Mouse (Mus musculus): ENCODE measurements around the gene Vipas39. TPM values are rescaled to one million over a fixed set of nuclear protein-coding genes. Genes with fewer than 3 reads are reported as not detected.

Vipas39 gene
- total and polyA plus RNA-seq, 3 experiments, result 30.2 to 44.4 (median 32.1) TPM

DNA sequence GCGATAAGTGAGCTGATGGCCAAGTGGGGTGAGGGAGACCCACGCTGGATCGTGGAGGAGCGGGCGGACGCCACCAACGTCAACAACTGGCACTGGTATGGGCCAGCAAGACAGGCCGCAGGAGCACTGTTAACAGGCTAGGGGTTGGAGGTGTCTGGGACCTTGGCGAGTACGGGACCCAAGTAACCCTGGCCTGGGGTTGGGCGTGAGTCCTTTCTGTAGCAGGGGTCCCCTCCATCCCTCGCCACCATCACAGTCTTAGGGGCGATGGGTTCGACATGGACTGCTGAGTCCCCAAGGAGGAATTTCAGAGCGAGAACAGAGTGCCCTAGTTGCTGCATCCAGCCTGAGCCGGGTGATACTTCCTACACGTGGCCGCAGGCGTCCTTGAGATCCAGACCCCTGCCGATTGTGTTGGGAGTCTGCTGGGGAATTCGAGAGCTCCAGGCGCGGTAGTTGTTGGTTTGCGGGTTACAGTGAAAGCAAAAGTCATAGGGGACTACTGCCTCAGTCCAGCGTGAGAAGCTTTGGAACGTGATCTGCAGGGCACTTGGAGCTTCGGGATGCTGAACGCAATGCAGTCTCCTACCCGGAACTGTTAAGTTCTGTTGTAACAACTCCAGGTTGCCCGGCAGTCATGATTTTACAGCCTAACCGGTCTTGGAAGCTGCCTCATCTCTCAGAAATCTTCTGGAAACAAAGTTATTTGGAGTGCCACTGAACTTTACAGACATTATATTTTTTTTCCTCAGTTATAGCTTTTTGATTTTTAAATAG, 959 bp upstream of the Vipas39 start:
- Histone ChIP-seq H3K9ac (ENCODE audit: insufficient read depth, low read depth) (peak overlapping the region; percentile 65), H3K27me3 (replicated peaks) (no peaks in the 10 kb centered on the region), H3K9me3 (replicated peaks; ENCODE audit: low read length) (no peaks in the 10 kb centered on the region), H3K79me2 (replicated peaks; ENCODE audit: control insufficient read depth, extremely low read depth, insufficient read depth, poor library complexity, severe bottlenecking) (peaks cover 18% of the 10 kb centered on the region), H3K4me2 (ENCODE audit: insufficient read depth, low read depth, poor library complexity, severe bottlenecking) (peak overlapping the region; percentile 64), H3K27ac (ENCODE audit: insufficient read depth, low read depth) (peak overlapping the region; percentile 58), H3K4me3 (replicated peaks in 1 of 3; ENCODE audit: low read depth in 2 of 3, low read length in 2 of 3, poor library complexity in 1 of 3) (peak overlapping the region; percentile 72 to 93 (median 91)), H3K4me1 (ENCODE audit: control insufficient read depth in 1 of 2, insufficient read depth in 2 of 2) (peaks cover 4 to 47% of the 10 kb centered on the region in 2 experiments; a peak in 3 of 4 replicates), H3K36me3 (replicated peaks in 1 of 2; ENCODE audit: control insufficient read depth in 1 of 2, insufficient read depth in 1 of 2, low read length in 1 of 2) (peaks cover 37 to 54% of the 10 kb centered on the region in 2 experiments)
- TF ChIP-seq ZKSCAN1 (IDR thresholded peaks at IDR 0.05; ENCODE audit: borderline replicate concordance, low read depth, low read length), result no peak
- TF ChIP-seq ETS1 (conservative IDR thresholded peaks at IDR 0.05; ENCODE audit: low read depth, low read length), result no peak
- peak; percentile 50 for TF ChIP-seq MXI1 (IDR thresholded peaks at IDR 0.05; ENCODE audit: low read depth, low read length)
- TF ChIP-seq BHLHE40 (IDR thresholded peaks at IDR 0.05; ENCODE audit: low read depth, low read length), result no peak
- TF ChIP-seq PAX5 (IDR thresholded peaks at IDR 0.05; ENCODE audit: low read length), result no peak
- TF ChIP-seq POLR2AphosphoS2 (IDR thresholded peaks at IDR 0.05; ENCODE audit: low read depth, low read length), result no peak
- in situ Hi-C loops (cut with MboI; ENCODE audit: low pct_ligation_motif_present, low pct_unique_long_range_greater_than_20kb, low sequenced_read_pairs), result no loop called here
- dilution Hi-C loops (cut with MboI; ENCODE audit: extremely low pct_ligation_motif_present, extremely low pct_unique_long_range_greater_than_20kb, low sequenced_read_pairs), result no loop called here
- peak; percentile 37 for DNase-seq (ENCODE audit: extremely low read depth)

DNA sequence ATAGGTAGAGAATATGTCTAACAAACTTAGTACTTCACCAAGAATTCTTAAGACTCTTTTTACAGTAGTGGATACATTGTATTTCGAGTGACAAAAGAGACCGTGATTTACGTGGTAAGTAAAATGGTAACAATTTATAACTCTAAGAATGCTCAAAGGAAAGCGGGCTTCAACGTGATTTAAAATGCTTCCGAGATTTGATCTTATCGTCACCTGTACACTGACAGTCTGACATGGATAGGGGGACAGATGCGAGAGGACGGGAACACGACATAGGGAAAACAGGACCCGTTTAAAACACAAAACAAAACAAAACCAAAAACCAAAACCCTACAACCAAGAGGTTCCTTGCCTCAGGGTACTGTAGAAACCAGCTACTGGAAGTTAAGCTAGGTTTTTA, 612 bp downstream of the Vipas39 start:
- Histone ChIP-seq H3K27ac (ENCODE audit: insufficient read depth, low read depth) (peak overlapping the region; percentile 77; the same call in 1 of the 2 replicates), H3K79me2 (replicated peaks; ENCODE audit: control insufficient read depth, extremely low read depth, insufficient read depth, poor library complexity, severe bottlenecking) (peaks cover 18% of the 10 kb centered on the region), H3K9me3 (replicated peaks; ENCODE audit: low read length) (no peaks in the 10 kb centered on the region), H3K4me1 (ENCODE audit: control insufficient read depth in 1 of 2, insufficient read depth in 2 of 2) (peaks cover 4 to 47% of the 10 kb centered on the region in 2 experiments; a peak in 3 of 4 replicates), H3K9ac (ENCODE audit: insufficient read depth, low read depth) (peak overlapping the region; percentile 80), H3K4me2 (ENCODE audit: insufficient read depth, low read depth, poor library complexity, severe bottlenecking) (peak overlapping the region; percentile 85), H3K36me3 (replicated peaks in 1 of 2; ENCODE audit: control insufficient read depth in 1 of 2, insufficient read depth in 1 of 2, low read length in 1 of 2) (peaks cover 35 to 52% of the 10 kb centered on the region in 2 experiments), H3K4me3 (replicated peaks in 1 of 3; ENCODE audit: low read depth in 2 of 3, low read length in 2 of 3, poor library complexity in 1 of 3) (peak overlapping the region; percentile 72 to 95 (median 93)), H3K27me3 (replicated peaks) (no peaks in the 10 kb centered on the region)
- TF ChIP-seq UBTF (IDR thresholded peaks at IDR 0.05; ENCODE audit: low read depth, low read length) (no peak), MEF2A (IDR thresholded peaks at IDR 0.05; ENCODE audit: borderline replicate concordance, low read depth, low read length) (no peak), NRF1 (IDR thresholded peaks at IDR 0.05; ENCODE audit: low read depth, low read length) (no peak), SMC3 (IDR thresholded peaks at IDR 0.05; ENCODE audit: low read depth, low read length) (no peak), IRF4 (IDR thresholded peaks at IDR 0.05; ENCODE audit: low read depth, low read length) (no peak), PAX5 (IDR thresholded peaks at IDR 0.05; ENCODE audit: low read length) (no peak), ZKSCAN1 (IDR thresholded peaks at IDR 0.05; ENCODE audit: borderline replicate concordance, low read depth, low read length) (no peak), ZC3H11A (IDR thresholded peaks at IDR 0.05; ENCODE audit: low read depth, low read length) (no peak), GABPA (IDR thresholded peaks at IDR 0.05; ENCODE audit: insufficient replicate concordance, low read depth, low read length) (no peak), MXI1 (IDR thresholded peaks at IDR 0.05; ENCODE audit: low read depth, low read length) (no peak), TBP (conservative IDR thresholded peaks at IDR 0.05; ENCODE audit: low read depth, low read length) (no peak), TCF12 (IDR thresholded peaks at IDR 0.05; ENCODE audit: low read depth, low read length) (no peak)
- in situ Hi-C loops (cut with MboI; ENCODE audit: low pct_ligation_motif_present, low pct_unique_long_range_greater_than_20kb, low sequenced_read_pairs) (no loop called here), dilution Hi-C loops (cut with MboI; ENCODE audit: extremely low pct_ligation_motif_present, extremely low pct_unique_long_range_greater_than_20kb, low sequenced_read_pairs) (no loop called here)
- no peak for DNase-seq (ENCODE audit: extremely low read depth)
